Mouse (Mus musculus): ENCODE measurements around the gene Aco2. TPM values are rescaled to one million over a fixed set of nuclear protein-coding genes. Genes with fewer than 3 reads are reported as not detected.

Aco2 gene
- polyA plus RNA-seq, 2 experiments = 127 to 158 TPM

- H3K36me3 ChIP-seq (ENCODE audit: control insufficient read depth, insufficient read depth, low read length) = peaks cover 70% of the 10 kb centered on the region
- no peaks in the 10 kb centered on the region for H3K9me3 ChIP-seq (ENCODE audit: control insufficient read depth, low read length)
- DNase-seq (ENCODE audit: low spot score) (no peak), ATAC-seq (ENCODE audit: low FRiP score, low read depth) (no peak)
- no peak overlapping the region for H3K4me3 ChIP-seq (replicated peaks; ENCODE audit: low read length)
- WGBS = 93% methylated on average over 15 of the region's 15 CpGs
- H3K27ac ChIP-seq (replicated peaks; ENCODE audit: low read depth, low read length) = no peak overlapping the region
- peaks cover 6% of the 10 kb centered on the region; the same call in 1 of the 2 replicates for H3K4me1 ChIP-seq (ENCODE audit: control insufficient read depth, insufficient read depth, low read length)
- no peak overlapping the region for H3K9ac ChIP-seq (ENCODE audit: low read depth, low read length, severe bottlenecking)
- no peak for TF ChIP-seq POLR2A (IDR thresholded peaks at IDR 0.05; ENCODE audit: borderline replicate concordance, extremely low read depth, insufficient read depth, insufficient read length)
- no peaks in the 10 kb centered on the region for H3K27me3 ChIP-seq (ENCODE audit: control insufficient read depth, insufficient read depth, low read length)
- H3K4me2 ChIP-seq (replicated peaks; ENCODE audit: low read depth, low read length, severe bottlenecking) = no peak overlapping the region
Measured at GRCm38 (mm10) chr15:81851375-81851774, 20.7 kb upstream of the Aco2 start.

- no peak overlapping the region for H3K4me3 ChIP-seq (replicated peaks; ENCODE audit: low read length)
- no peak for DNase-seq (ENCODE audit: low spot score)
Measured at GRCm38 (mm10) chr15:81852411-81853000, 19.6 kb upstream of the Aco2 start.

GRCm38 (mm10) chr15:81853081-81853480 is 19.0 kb upstream of the Aco2 start:
- 86% methylated on average over 7 of the region's 7 CpGs for WGBS
- Histone ChIP-seq H3K27ac (replicated peaks; ENCODE audit: low read depth, low read length) (no peak overlapping the region), H3K4me2 (replicated peaks; ENCODE audit: low read depth, low read length, severe bottlenecking) (no peak overlapping the region), H3K9ac (ENCODE audit: low read depth, low read length, severe bottlenecking) (no peak overlapping the region), H3K4me1 (ENCODE audit: control insufficient read depth, insufficient read depth, low read length) (peaks cover 6% of the 10 kb centered on the region; the same call in 1 of the 2 replicates), H3K27me3 (ENCODE audit: control insufficient read depth, insufficient read depth, low read length) (no peaks in the 10 kb centered on the region), H3K36me3 (ENCODE audit: control insufficient read depth, insufficient read depth, low read length) (peaks cover 54% of the 10 kb centered on the region), H3K9me3 (ENCODE audit: control insufficient read depth, low read length) (no peaks in the 10 kb centered on the region), H3K4me3 (replicated peaks; ENCODE audit: low read length) (no peak overlapping the region)
- no peak for TF ChIP-seq POLR2A (IDR thresholded peaks at IDR 0.05; ENCODE audit: borderline replicate concordance, extremely low read depth, insufficient read depth, insufficient read length)
- ATAC-seq (ENCODE audit: low FRiP score, low read depth) (no peak), DNase-seq (ENCODE audit: low spot score) (no peak)

More at GRCm38 (mm10) chr15:81852411-81853000, 19.6 kb upstream of the Aco2 start:
- Histone ChIP-seq H3K9me3 (ENCODE audit: control insufficient read depth, low read length) (no peaks in the 10 kb centered on the region), H3K36me3 (ENCODE audit: control insufficient read depth, insufficient read depth, low read length) (peaks cover 59% of the 10 kb centered on the region), H3K27ac (replicated peaks; ENCODE audit: low read depth, low read length) (no peak overlapping the region), H3K4me1 (ENCODE audit: control insufficient read depth, insufficient read depth, low read length) (peaks cover 6% of the 10 kb centered on the region; the same call in 1 of the 2 replicates), H3K9ac (ENCODE audit: low read depth, low read length, severe bottlenecking) (no peak overlapping the region), H3K27me3 (ENCODE audit: control insufficient read depth, insufficient read depth, low read length) (no peaks in the 10 kb centered on the region), H3K4me2 (replicated peaks; ENCODE audit: low read depth, low read length, severe bottlenecking) (no peak overlapping the region)
- TF ChIP-seq POLR2A (IDR thresholded peaks at IDR 0.05; ENCODE audit: borderline replicate concordance, extremely low read depth, insufficient read depth, insufficient read length) = no peak
- 93% methylated on average over 9 of the region's 9 CpGs for WGBS
- no peak for ATAC-seq (ENCODE audit: low FRiP score, low read depth)

- Histone ChIP-seq H3K4me3 (replicated peaks; ENCODE audit: low read length) (peak overlapping the region; percentile 95), H3K4me1 (ENCODE audit: control insufficient read depth, insufficient read depth, low read length) (peaks cover 6% of the 10 kb centered on the region; the same call in 1 of the 2 replicates), H3K27me3 (ENCODE audit: control insufficient read depth, insufficient read depth, low read length) (no peaks in the 10 kb centered on the region), H3K9me3 (ENCODE audit: control insufficient read depth, low read length) (no peaks in the 10 kb centered on the region), H3K4me2 (replicated peaks; ENCODE audit: low read depth, low read length, severe bottlenecking) (peak overlapping the region; percentile 95), H3K36me3 (ENCODE audit: control insufficient read depth, insufficient read depth, low read length) (peaks cover 26% of the 10 kb centered on the region), H3K9ac (ENCODE audit: low read depth, low read length, severe bottlenecking) (peak overlapping the region; percentile 82), H3K27ac (replicated peaks; ENCODE audit: low read depth, low read length) (0 out of 2 replicates have a peak overlapping the region, but pooled peaks have one; percentile 95)
- 2% methylated on average over 28 of the region's 28 CpGs for WGBS
- no peak for TF ChIP-seq POLR2A (IDR thresholded peaks at IDR 0.05; ENCODE audit: borderline replicate concordance, extremely low read depth, insufficient read depth, insufficient read length)
- DNase-seq (ENCODE audit: low spot score) (peak; percentile 93), ATAC-seq (ENCODE audit: low FRiP score, low read depth) (peak; percentile 80)
Measured at GRCm38 (mm10) chr15:81856030-81856790, 15.9 kb upstream of the Aco2 start.

GRCm38 (mm10) chr15:81856938-81857723 is 15.0 kb upstream of the Aco2 start:
- Histone ChIP-seq H3K36me3 (ENCODE audit: control insufficient read depth, insufficient read depth, low read length) (peaks cover 19% of the 10 kb centered on the region), H3K9me3 (ENCODE audit: control insufficient read depth, low read length) (no peaks in the 10 kb centered on the region), H3K4me2 (replicated peaks; ENCODE audit: low read depth, low read length, severe bottlenecking) (peak overlapping the region; percentile 95), H3K4me3 (replicated peaks; ENCODE audit: low read length) (peak overlapping the region; percentile 95), H3K9ac (ENCODE audit: low read depth, low read length, severe bottlenecking) (peak overlapping the region; percentile 82), H3K4me1 (ENCODE audit: control insufficient read depth, insufficient read depth, low read length) (peaks cover 6% of the 10 kb centered on the region; the same call in 1 of the 2 replicates), H3K27ac (replicated peaks; ENCODE audit: low read depth, low read length) (peak overlapping the region; percentile 95; the same call in 1 of the 2 replicates), H3K27me3 (ENCODE audit: control insufficient read depth, insufficient read depth, low read length) (no peaks in the 10 kb centered on the region)
- under 1% methylated on average over 14 of the region's 14 CpGs for WGBS
- no peak for TF ChIP-seq POLR2A (IDR thresholded peaks at IDR 0.05; ENCODE audit: borderline replicate concordance, extremely low read depth, insufficient read depth, insufficient read length)
- peak; percentile 15 for DNase-seq (ENCODE audit: low spot score)
- ATAC-seq (ENCODE audit: low FRiP score, low read depth) = no peak
